Mouse (Mus musculus) heart, postnatal 4 days (tissue): Measurements from ENCODE around the gene Hoxb5. TPM values are rescaled to one million over a fixed set of nuclear protein-coding genes. Genes with fewer than 3 reads are reported as not detected.

ENCODE experiments used
- DNase-seq: peaks from one replicate; pipeline ENCODE4 v3.0.0; 2021
- total RNA-seq, 2 experiments: library from RNA; stranded (reverse); gene quantifications; 2 replicates each; pipeline ENCODE4 v1.2.3; 2021

The Hoxb5 gene
- total RNA-seq, 2 experiments from 2014 or later: 0.32 TPM; not detected in 1

- DNase-seq: no peak
Observed at GRCm38 (mm10) chr11:96288455-96289221, 14.5 kb upstream of the Hoxb5 start.

GRCm38 (mm10) chr11:96289293-96289692 lies 13.8 kb upstream of the Hoxb5 start:
- no peak for DNase-seq

GRCm38 (mm10) chr11:96289837-96290236 lies 13.3 kb upstream of the Hoxb5 start:
- no peak for DNase-seq

- DNase-seq: no peak
Observed at GRCm38 (mm10) chr11:96290705-96291355, 12.3 kb upstream of the Hoxb5 start.

GRCm38 (mm10) chr11:96291681-96292564 lies 11.2 kb upstream of the Hoxb5 start, which contains the start of gene Hoxb6:
TSS of gene Hoxb6 (plus strand) at chr11:96292476.
- DNase-seq: no peak

- no peak for DNase-seq
Observed at GRCm38 (mm10) chr11:96292565-96293301, 10.4 kb upstream of the Hoxb5 start.

- DNase-seq: no peak
Observed at GRCm38 (mm10) chr11:96293302-96293921, 9.7 kb upstream of the Hoxb5 start.

- DNase-seq: peak; percentile 83
Observed at GRCm38 (mm10) chr11:96294245-96295091, 8.7 kb upstream of the Hoxb5 start.

- no peak for DNase-seq
Observed at GRCm38 (mm10) chr11:96295092-96295835, 7.9 kb upstream of the Hoxb5 start.

- DNase-seq: no peak
Observed at GRCm38 (mm10) chr11:96296997-96297396, 6.1 kb upstream of the Hoxb5 start.

GRCm38 (mm10) chr11:96297428-96297827 lies 5.7 kb upstream of the Hoxb5 start:
- DNase-seq: no peak

GRCm38 (mm10) chr11:96297968-96298635 lies 5.0 kb upstream of the Hoxb5 start:
- DNase-seq: no peak

GRCm38 (mm10) chr11:96298895-96299667 lies 4.1 kb upstream of the Hoxb5 start:
- DNase-seq: no peak

- DNase-seq: no peak
Observed at GRCm38 (mm10) chr11:96299781-96300180, 3.4 kb upstream of the Hoxb5 start.

- no peak for DNase-seq
Observed at GRCm38 (mm10) chr11:96300354-96301063, 2.6 kb upstream of the Hoxb5 start.

GRCm38 (mm10) chr11:96301064-96301431 lies 2.1 kb upstream of the Hoxb5 start:
- no peak for DNase-seq

- DNase-seq: no peak
Observed at GRCm38 (mm10) chr11:96301837-96302236, 1.3 kb upstream of the Hoxb5 start.
